Mouse (Mus musculus) heart, adult 9 months (tissue): ENCODE measurements around the gene Hist1h3e.
"Not testable (repeated sequence)": the region's sequence is repeated elsewhere in the genome, so short reads cannot be mapped to it uniquely, and the experiment has no call there.

Experiments
- DNase-seq, 2 experiments: peaks; one replicate each; pipeline ENCODE4 v3.0.0; 2022; ENCODE audit warnings: low spot score in 2 of 2

Hist1h3e gene

DNA sequence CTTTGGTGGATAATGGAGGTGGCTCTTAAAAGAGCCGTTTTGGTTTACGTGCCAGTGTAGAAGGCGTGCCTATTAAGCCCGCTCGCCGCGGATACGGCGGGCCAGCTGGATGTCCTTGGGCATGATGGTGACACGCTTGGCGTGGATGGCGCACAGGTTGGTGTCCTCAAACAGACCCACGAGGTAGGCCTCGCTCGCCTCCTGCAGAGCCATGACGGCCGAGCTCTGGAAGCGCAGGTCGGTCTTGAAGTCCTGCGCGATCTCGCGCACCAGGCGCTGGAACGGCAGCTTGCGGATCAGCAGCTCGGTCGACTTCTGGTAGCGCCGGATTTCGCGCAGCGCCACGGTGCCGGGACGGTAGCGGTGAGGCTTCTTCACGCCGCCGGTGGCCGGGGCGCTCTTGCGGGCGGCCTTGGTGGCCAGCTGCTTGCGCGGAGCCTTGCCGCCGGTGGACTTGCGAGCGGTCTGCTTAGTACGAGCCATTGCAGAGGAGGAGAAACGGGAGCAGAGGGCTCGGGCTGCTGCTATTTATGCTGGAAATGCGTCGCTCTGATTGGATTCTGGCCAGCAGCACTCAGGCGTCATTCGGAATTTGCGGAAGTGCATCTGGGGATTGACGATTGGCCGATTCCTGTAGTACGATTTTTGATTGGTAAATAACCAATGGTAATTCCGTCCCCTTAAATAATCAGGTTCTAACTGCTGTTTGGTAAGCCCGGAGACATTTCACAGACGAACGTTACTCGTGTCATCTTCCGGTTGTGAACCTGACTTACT, at the start of gene Hist1h3e:
TSS of gene Hist1h3e (minus strand) at position 487 of the 777 bp plus-strand sequence.
- peak; percentile 94 to 96 for DNase-seq

DNA sequence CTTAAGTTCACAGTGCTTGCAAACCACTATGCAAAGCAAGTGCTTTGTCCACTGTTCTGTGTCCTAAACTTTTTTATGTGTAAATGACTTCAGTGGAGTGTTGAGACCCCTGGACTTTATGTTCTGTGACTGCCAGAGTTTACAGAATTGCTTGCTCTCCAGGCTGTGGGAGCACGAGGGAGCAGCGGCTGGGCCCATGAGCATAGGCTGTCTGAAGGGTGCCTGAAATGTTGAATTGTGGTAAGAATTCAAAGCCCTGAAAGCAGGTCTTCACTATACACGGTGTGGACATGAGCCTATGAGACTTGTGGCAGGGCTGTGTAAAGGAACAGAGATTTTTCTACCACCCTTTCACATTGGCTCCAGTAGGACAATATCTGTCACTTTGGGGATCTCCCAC, 49.5 kb upstream of the Hist1h3e start:
- DNase-seq: no peak

DNA sequence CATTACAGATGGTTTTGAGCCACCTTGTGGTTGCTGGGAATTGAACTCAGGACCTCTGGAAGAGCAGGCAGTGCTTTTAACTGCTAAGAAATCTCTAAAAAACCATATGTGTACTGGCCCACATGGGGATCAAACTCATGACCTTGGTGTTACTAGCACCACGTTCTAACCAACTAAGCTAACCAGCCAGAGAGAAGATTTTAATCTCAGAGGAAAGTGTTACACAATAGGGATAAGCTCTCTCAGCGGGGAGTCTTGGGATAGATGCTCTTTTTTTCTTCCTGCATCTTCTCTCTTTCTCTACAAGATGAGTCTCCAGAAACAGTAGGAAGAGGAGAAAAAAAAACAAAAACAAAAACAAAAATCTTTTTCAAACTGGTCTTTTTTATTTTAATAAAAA, 48.2 kb upstream of the Hist1h3e start:
- no peak for DNase-seq

DNA sequence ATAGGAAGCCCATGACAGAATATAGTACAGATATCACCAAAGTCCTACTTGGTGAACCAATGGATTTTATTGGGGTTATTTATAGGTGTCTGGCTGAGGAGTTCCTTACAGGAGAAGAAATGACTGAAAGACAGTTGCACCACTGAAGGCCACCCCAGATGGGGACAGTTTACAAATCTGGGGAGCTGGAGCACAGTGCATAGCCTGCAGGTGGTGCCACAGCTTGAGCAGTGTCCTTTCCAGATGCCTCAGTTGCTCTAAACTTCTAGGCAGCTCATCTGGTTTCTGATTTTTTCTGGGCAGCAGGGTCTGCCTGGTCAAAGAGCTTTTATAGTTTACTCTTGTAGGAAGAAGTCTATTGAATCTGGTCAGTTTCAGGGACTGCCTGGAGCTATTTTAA, 47.7 kb upstream of the Hist1h3e start:
- no peak for DNase-seq

DNA sequence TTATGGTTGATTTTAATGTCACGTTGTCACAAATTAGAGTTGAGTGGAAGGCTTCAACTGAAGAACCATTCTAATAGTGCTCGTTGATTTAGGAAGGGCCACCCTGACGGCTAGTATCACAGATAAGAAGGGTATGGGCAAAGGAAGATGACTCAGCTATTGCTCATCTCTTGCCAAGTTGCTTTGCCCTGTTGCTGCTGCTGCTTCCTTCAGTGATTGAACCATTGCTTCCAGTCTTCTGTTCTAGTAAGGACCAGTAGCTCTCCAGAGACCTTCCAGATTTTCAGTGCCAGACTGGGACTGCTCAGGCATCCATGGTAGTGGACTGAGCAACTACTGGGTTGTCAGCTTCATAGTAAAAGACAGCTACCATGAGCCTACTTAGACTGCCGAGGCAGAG, 47.0 kb upstream of the Hist1h3e start:
- no peak for DNase-seq

DNA sequence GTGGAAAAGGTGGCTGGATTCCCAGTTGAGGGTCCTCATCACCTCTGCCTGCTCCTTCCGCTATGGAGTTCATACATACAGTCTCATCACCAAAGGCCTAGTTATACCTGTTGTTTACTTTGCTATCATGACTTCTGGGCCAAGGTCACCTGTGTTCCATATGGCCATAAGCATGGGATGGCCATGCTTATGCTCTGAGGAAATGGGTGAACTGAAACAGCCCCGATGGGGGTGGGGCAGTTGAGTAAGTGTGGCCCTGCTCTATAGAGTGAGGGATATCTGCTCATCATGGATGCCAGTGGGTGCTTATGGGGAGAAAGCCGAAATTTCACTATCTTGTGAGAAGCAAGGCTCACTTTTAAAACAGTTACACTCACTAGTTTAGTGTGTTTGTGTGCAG, 42.9 kb upstream of the Hist1h3e start:
- no peak for DNase-seq

DNA sequence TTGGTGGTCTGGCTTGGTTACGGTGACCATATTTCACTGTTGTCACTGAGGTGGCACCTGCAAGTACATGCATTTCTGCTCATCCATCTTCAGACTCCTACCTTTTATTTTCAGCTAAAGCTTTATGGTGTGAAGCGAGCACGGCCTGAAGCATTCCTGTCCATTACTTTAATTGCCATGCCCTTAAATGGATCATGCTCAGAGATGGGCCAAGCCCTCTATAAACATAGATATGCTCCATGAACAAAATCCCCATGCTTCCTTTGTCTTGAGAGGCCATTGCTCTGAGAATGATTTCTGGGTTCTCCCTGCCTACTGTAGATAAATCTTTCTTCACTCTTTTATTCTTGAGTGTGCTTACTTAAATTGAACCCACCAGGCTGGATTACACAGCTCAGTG, 42.3 kb upstream of the Hist1h3e start:
- DNase-seq: no peak

DNA sequence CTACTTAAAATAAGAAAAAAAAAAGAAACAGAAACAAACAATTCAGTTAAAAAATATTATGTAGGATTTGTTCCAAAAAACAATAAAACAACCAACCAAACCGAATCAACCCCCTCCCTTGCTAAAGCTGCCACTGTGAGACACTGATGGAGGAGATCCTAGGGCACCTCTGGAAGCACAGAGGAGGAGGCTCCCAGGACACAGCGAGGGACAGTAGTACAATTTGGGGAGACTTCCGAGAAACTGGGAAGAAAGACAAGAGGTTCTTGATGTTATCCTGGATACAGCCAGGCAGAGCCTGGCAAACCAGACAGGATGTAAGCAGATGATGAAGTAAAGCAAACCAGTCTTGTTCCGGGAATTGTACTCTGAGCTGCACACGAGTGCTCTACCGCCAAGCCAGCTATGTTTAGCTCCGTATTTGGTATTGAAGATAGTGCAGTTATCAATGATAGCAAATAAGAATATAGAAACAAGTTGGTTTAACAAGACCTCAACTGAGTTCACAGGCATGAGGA, 41.1 kb upstream of the Hist1h3e start:
- no peak for DNase-seq

DNA sequence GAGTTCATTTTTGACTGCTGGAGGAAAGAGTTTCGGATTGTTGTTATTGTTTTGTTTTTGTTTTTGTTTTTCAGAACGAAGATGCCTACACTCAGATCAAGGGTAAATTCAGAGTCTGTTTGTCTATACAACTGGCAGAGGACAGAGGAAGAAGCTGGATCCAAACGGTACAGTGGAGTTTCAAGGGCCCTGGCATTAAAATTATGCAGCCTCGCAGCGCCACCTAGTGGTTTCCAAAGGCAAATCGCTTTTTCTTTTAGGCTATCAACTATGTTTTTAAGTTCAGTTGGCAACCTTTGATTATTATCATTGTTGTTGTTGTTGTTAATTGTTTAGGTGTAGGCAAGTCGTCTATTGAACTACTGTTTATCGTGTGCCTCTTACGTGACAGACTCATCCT, 35.8 kb upstream of the Hist1h3e start:
- peak in 1 of 2 experiments; percentile 74 for DNase-seq

DNA sequence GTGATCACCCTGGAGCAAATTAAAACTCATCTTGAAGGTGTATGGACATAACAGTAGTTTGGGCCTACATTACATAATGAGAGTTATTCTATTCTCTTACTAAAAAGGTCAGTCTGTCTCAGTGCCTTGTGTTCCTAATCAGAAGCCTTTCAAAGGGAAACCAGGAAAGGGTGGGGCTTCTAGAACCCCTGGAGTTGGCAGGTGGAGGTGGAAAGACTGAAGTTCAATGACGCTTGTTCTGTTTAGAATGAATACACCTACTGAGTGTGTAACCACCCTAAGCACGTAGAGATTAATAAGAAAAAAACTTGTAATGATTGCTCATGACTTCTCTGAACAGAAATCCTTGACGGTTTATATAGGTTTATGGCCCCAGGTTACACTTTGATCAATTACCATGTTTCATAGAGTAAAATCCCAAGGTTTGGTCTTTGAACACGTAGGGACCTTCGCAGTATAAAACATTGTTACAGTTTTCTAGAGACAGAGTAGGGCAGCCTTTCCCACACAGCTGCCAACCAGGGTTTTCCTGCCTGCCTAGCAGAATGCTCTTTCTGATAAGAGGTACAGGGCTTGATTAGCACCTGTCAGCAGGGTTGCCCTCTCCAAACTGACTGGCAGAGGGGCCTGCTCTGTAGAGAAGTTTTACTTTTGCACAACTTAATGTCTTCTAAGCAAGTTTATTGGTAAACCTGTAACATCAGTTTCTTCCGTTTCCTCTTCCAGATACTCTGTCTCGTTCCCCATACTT, 33.6 kb upstream of the Hist1h3e start:
- no peak for DNase-seq

DNA sequence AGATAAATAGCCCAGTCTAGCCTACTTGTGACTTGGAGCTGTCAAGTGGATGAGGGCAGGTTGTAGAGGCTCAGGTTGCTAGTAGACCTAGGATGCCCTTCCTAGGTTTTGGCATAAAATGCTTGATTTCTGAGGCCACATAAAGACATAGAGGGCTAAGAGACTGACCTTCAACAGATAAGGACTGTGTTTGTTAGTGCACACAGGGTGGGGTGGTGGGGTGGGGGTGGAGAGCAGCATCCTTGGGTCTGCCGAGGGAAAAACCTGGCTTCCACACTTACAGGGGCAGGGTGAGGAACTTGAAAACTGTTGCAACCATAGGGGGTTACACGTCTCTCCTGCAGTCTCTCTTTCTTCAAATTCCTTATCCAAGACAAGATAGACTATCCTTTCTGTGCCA, 33.0 kb upstream of the Hist1h3e start:
- no peak for DNase-seq

DNA sequence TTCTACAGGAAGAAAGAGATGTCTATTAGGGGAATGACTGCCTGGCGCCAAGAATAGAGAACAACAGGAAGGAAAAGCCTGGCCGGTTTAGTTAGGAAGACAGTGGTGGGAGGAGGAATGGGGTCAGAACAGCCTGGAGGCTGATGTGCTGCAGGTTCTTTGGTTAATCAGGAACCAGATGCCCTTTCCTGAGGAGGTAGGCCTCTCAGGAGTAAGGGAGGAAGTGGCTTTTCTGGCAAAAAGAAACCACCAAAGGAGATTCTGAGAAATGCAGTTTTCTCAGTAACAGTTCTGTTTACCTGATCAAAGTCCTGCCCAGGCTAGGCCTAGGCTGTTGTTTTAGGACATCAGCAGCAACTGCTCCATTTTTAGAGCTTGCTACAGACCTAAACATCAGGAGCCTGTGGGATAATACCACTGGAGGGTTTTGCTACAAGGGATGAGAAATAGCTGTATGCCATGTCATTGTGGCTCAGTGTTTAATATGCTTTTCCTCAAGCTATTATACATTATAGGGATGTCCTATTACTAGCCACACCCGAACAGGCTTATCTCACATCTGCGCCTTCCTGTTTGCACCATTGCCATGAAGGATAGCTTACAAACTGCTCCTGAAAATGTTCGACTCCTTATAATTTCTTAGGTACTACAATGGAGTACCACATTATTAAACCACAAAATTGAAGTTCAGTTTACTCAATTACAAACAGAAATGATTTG, 31.0 kb upstream of the Hist1h3e start:
- DNase-seq: no peak

DNA sequence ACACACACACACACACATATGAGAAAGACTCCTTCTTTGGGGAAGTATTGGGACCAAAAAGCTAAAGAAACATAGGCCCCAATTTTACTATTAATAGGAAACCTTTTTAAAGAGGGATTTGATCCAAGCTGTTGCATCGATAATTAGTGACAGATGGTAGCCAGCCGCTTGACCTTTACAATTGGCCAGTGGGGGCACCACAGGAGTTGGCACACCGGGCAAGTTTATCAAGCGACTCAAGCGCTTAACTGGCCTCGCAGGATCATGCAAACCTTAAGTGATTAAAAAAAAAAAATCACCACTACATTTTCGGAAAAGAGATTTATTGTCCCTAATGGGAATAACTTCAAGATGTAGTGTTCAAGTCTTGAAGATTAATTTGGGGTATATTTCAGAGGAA, 30.4 kb upstream of the Hist1h3e start:
- no peak for DNase-seq

DNA sequence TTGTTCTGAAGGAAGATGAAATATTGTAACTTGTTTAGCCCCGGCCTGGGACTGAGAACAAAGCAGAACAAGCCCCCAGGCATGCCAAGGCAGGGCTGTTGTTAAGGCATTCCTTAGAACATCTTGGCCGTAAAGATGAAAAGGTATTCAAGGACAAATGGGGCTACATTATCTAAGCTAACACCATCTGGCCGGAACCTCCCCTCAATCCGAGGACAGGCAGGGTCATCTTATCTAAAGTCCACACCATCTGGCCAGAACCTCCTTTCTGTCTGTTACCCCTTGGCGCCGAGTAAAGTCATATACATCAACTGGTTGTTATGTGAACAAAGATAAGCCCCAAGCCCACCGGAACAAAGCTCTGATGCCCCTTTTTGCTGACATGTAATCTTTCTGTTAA, 29.7 kb upstream of the Hist1h3e start:
- DNase-seq: not testable (repeated sequence)

DNA sequence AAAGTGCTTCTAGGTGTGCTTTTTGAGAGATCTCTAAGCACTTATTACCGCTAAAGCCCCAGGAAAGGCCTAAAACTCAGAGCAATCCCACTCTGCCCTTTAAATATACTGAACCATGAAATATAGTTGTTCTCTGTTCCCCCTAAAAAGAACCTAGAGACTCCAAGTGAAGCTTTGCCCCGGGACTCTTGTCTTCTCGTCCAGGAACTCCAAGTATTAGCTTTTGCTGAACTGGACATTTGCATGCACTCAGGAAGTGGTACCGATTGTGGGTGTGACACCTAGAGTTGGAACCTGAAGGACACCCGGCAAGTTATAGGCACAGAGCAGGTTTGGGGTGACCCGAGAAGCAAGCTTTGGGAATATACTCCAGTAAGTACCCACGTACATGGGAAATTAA, 29.0 kb upstream of the Hist1h3e start:
- no peak for DNase-seq

DNA sequence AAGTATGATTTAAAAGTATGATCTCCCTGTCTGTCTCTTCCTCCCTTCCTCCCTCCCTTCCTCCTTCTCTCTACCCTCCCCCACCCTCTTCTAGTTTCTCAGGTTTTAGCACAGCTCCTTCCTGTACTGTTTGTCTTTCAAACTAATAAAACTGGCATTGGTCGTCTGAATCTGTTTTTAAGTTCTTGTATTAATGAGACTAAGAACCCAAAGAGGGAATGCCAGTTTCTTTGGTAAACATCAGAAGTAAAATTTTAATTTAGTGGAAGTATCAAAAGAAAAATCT, 24.7 kb upstream of the Hist1h3e start:
- no peak for DNase-seq

DNA sequence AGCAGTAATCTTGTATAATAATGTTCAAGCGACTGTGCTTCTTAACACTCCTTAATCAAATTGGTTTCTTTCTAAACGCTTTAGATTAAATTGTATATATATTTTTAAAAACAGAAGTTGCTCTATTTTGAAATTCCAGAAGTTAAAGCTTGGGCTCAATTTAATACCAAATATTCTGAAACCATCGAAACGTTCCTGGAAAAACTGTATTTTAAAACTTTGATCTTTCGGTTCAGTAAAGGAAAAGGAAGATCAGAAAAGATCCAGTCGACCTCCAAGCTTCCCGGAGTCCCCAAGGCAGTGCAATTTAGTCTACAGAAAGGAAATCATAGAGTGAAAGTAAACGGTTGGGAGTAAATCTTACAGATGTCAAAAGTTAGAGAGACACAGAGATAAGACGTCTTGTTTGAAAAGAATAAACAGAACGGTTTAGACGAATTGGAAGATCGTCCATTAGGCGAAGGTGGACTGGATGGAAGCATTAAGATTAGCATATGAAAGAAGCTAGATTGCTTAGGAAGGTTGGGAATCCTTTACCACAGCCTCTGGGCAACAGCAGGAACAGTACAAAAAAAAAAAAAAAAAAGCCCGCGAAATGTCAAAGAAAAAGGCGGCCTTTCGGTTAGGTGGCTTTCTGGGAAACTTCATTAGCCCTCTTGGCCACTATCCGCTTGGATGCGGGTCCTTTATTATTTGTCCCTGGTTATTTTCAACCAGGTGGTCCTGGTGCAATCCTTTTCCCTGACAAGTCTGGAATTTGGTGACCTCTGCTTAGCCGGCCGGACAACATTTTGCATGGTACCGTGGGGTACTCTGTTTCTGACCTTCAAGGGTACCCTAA, 24.1 kb upstream of the Hist1h3e start:
- DNase-seq: no peak

DNA sequence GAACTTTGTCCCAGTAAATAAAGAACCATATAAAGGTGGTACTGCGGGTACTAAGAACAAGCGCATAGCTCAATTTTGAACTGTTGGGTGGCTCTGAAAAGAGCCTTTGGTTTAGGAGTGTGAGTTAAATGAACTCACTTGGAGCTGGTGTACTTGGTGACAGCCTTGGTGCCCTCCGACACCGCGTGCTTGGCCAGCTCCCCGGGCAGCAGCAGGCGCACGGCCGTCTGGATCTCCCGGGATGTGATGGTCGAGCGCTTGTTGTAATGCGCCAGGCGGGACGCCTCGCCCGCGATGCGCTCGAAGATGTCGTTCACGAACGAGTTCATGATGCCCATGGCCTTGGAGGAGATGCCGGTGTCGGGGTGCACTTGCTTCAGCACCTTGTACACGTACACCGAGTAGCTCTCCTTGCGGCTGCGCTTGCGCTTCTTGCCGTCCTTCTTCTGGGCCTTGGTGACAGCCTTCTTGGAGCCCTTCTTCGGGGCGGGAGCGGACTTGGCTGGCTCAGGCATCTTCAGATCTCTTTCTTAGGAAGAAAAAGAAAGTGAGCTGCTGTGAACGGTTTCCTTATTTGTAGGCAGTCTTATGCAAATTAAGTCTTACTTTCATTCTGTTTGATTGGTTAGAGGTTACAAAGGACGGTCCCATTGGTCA, 23.4 kb upstream of the Hist1h3e start:
- peak; percentile 88 to 93 for DNase-seq

DNA sequence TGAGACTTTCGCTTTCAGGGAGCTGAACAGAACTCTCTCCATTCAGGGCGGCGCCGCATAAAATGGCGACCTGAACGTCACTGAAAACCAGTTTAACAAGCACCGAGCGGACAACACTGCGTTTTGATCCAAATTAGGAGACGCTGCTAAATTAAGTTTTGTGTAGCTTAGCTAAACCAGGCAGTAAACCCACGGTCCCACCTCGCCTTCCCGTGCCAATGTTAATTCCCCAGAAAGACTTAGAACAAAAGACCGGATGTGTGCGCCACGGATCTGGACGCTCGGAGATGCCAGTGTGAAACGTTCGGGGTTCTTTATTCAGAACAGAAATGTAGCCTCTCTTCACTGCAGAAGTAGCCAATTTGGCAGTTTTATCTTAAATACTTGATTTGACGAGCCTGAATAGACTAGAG, 22.9 kb upstream of the Hist1h3e start:
- DNase-seq: peak; percentile 69 to 75

DNA sequence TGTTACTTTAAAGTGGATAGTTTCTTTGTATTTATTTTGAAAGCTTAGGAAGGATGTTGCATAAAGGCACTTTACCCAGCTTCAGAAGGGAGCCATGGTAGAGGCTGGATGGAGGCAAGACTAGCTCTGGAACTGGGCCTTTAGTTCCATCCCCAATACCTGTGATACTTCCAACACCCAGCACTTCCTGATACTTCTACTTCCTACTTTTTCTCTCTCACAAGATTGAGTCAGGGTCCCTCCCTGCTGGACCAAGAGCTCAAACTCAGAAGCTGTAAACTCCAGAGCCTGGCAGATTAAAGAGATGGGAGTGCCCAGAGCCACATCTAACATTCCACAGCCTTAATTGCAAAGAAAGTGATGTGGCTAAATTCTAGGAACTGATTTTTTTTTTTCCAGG, 22.2 kb upstream of the Hist1h3e start:
- DNase-seq: no peak

DNA sequence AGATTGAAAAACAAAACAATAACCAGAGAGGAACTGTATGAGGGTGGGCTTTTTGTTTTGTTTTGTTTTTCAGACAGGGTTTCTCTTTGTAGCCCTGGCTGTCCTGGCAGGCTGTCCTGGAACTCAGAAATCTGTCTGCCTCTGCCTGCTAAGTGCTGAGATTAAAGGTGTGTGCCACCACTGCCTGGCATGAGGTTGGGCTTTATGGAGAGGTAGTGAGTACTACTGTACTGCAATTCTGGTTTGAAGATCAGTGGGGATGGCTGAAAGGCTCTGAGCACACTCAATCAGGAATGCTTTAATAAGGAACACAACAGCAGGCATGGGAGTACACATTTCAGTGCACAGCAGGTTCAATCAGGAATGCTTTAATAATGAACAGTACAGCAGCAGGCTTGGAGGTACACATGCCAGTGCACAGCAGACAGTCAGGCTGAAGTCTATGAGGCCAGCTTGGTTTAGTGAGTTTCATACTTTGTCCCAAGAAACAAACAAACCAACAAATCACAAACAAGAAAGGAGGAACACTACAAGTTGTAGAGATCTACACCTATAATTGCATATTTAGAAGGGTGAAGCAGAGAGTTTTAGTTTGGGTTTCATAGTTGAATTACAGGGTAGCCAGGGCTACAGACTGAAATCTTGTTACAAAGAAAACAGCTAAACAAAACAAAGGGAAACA, 21.4 kb upstream of the Hist1h3e start:
- no peak for DNase-seq
